Mouse (Mus musculus): Measurements from ENCODE around the gene Il18rap. TPM values are rescaled to one million over a fixed set of nuclear protein-coding genes. Genes with fewer than 3 reads are reported as not detected.
"Not testable (repeated sequence)": the region's sequence is repeated elsewhere in the genome, so short reads cannot be mapped to it uniquely, and the experiment has no call there.

The Il18rap gene
- total and polyA plus RNA-seq, 3 experiments = 1.1 to 3.0 (median 2.5) TPM

DNA sequence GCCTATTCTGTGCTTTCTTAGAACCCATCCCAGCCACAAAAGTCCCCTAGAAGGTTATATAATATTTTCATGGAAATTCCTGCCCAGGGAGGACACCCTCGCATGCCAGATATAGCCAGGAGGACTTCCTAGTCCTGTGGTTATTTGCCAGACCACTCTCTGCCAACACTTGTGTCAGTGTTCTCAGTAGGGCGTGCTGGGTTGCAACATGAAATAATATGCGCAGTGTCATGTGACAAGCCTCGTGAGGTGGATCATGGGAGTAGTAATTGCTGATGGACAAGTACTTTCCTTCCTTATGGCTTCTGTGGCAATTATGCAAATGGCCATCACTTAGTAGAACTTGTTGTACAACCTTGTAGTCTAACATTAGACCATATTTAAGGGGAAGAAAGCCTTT lies 75.8 kb downstream of the Il18rap start:
- no peaks in the 10 kb centered on the region for H3K36me3 ChIP-seq (replicated peaks in 1 of 2; ENCODE audit: control insufficient read depth in 1 of 2, insufficient read depth in 1 of 2, low read length in 1 of 2)
- TF ChIP-seq USF1 (IDR thresholded peaks at IDR 0.05; ENCODE audit: low read depth, low read length) (no peak), MAX (IDR thresholded peaks at IDR 0.05; ENCODE audit: low read length) (no peak)
- in situ Hi-C loops (cut with MboI; ENCODE audit: low pct_ligation_motif_present, low pct_unique_long_range_greater_than_20kb, low sequenced_read_pairs) = no loop called here
- H3K4me2 ChIP-seq (ENCODE audit: insufficient read depth, low read depth, poor library complexity, severe bottlenecking) = no peak overlapping the region
- no peak overlapping the region for H3K9ac ChIP-seq (ENCODE audit: insufficient read depth, low read depth)
- peaks cover 2% of the 10 kb centered on the region for H3K9me3 ChIP-seq (replicated peaks; ENCODE audit: low read length)
- no peak for DNase-seq (ENCODE audit: extremely low read depth)
- no peak overlapping the region for H3K27ac ChIP-seq (ENCODE audit: insufficient read depth, low read depth)
- H3K79me2 ChIP-seq (replicated peaks; ENCODE audit: control insufficient read depth, extremely low read depth, insufficient read depth, poor library complexity, severe bottlenecking) = no peaks in the 10 kb centered on the region
- H3K4me3 ChIP-seq (replicated peaks in 1 of 3; ENCODE audit: low read depth in 2 of 3, low read length in 2 of 3, poor library complexity in 1 of 3) = no peak overlapping the region
- H3K27me3 ChIP-seq (replicated peaks) = no peaks in the 10 kb centered on the region
- dilution Hi-C loops (cut with MboI; ENCODE audit: extremely low pct_ligation_motif_present, extremely low pct_unique_long_range_greater_than_20kb, low sequenced_read_pairs) = no loop called here
- peaks cover 0 to 3% of the 10 kb centered on the region in 2 experiments; a peak in 1 of 4 replicates for H3K4me1 ChIP-seq (ENCODE audit: control insufficient read depth in 1 of 2, insufficient read depth in 2 of 2)

DNA sequence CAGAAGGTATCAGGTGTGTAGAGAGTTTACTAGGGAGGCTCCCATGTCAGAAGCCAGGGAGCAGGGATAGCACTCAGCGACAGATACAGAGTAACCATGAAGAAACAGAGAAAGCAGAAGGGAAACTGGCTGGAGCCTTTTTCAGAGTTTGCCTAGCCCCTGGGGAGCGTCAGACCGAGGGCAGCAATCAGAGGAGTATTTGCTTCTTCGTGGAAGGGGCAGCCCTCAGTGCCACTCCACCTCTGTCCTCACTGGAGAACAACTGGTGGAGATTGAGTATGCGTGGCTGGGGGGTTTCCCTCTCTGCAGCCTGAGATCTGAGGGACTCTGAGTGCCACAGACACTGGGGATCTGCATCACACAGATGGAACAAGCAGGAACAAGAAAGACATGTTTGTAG lies 82.7 kb downstream of the Il18rap start:
- dilution Hi-C loops (cut with MboI; ENCODE audit: extremely low pct_ligation_motif_present, extremely low pct_unique_long_range_greater_than_20kb, low sequenced_read_pairs) (no loop called here), in situ Hi-C loops (cut with MboI; ENCODE audit: low pct_ligation_motif_present, low pct_unique_long_range_greater_than_20kb, low sequenced_read_pairs) (no loop called here)
- 0 out of 2 replicates have a peak, but pooled peaks have one; percentile 14 for TF ChIP-seq MEF2A (IDR thresholded peaks at IDR 0.05; ENCODE audit: borderline replicate concordance, low read depth, low read length)
- TF ChIP-seq EP300 (IDR thresholded peaks at IDR 0.05; ENCODE audit: low read length) = peak; percentile 64; the same call in 1 of the 2 replicates
- TF ChIP-seq IRF4 (IDR thresholded peaks at IDR 0.05; ENCODE audit: low read depth, low read length) = peak; percentile 64
- no peak for TF ChIP-seq ZC3H11A (IDR thresholded peaks at IDR 0.05; ENCODE audit: low read depth, low read length)
- no peak for TF ChIP-seq TCF12 (IDR thresholded peaks at IDR 0.05; ENCODE audit: low read depth, low read length)
- peaks cover 0 to 49% of the 10 kb centered on the region in 2 experiments; a peak in 2 of 4 replicates for H3K4me1 ChIP-seq (ENCODE audit: control insufficient read depth in 1 of 2, insufficient read depth in 2 of 2)
- H3K27ac ChIP-seq (ENCODE audit: insufficient read depth, low read depth) = no peak overlapping the region
- no peak overlapping the region for H3K9ac ChIP-seq (ENCODE audit: insufficient read depth, low read depth)
- H3K27me3 ChIP-seq (replicated peaks) = no peaks in the 10 kb centered on the region
- H3K4me3 ChIP-seq (replicated peaks in 1 of 3; ENCODE audit: low read depth in 2 of 3, low read length in 2 of 3, poor library complexity in 1 of 3) = no peak overlapping the region
- DNase-seq (ENCODE audit: extremely low read depth) = peak; percentile 85
- H3K79me2 ChIP-seq (replicated peaks; ENCODE audit: control insufficient read depth, extremely low read depth, insufficient read depth, poor library complexity, severe bottlenecking) = no peaks in the 10 kb centered on the region
- no peaks in the 10 kb centered on the region for H3K9me3 ChIP-seq (replicated peaks; ENCODE audit: low read length)
- no peak overlapping the region for H3K4me2 ChIP-seq (ENCODE audit: insufficient read depth, low read depth, poor library complexity, severe bottlenecking)
- no peaks in the 10 kb centered on the region for H3K36me3 ChIP-seq (replicated peaks in 1 of 2; ENCODE audit: control insufficient read depth in 1 of 2, insufficient read depth in 1 of 2, low read length in 1 of 2)

- in situ Hi-C loops (cut with MboI; ENCODE audit: low pct_ligation_motif_present, low pct_unique_long_range_greater_than_20kb, low sequenced_read_pairs); H3K79me2 ChIP-seq (replicated peaks; ENCODE audit: control insufficient read depth, extremely low read depth, insufficient read depth, poor library complexity, severe bottlenecking); H3K4me3 ChIP-seq (replicated peaks in 1 of 3; ENCODE audit: low read depth in 2 of 3, low read length in 2 of 3, poor library complexity in 1 of 3); H3K27me3 ChIP-seq (replicated peaks); H3K27ac ChIP-seq (ENCODE audit: insufficient read depth, low read depth); H3K4me2 ChIP-seq (ENCODE audit: insufficient read depth, low read depth, poor library complexity, severe bottlenecking); DNase-seq (ENCODE audit: extremely low read depth); H3K9me3 ChIP-seq (replicated peaks; ENCODE audit: low read length); H3K36me3 ChIP-seq (replicated peaks in 1 of 2; ENCODE audit: control insufficient read depth in 1 of 2, insufficient read depth in 1 of 2, low read length in 1 of 2); dilution Hi-C loops (cut with MboI; ENCODE audit: extremely low pct_ligation_motif_present, extremely low pct_unique_long_range_greater_than_20kb, low sequenced_read_pairs); H3K9ac ChIP-seq (ENCODE audit: insufficient read depth, low read depth): not testable (repeated sequence)
- H3K4me1 ChIP-seq (ENCODE audit: control insufficient read depth in 1 of 2, insufficient read depth in 2 of 2) = peaks cover 0 to 51% of the 10 kb centered on the region in 2 experiments; a peak in 2 of 4 replicates
Observed at GRCm38 (mm10) chr1:40599661-40600060, 84.5 kb downstream of the Il18rap start.
